Mouse (Mus musculus) gastrocnemius, postnatal 10 days (tissue): ENCODE measurements around the gene Tmed4. TPM values are rescaled to one million over a fixed set of nuclear protein-coding genes. Genes with fewer than 3 reads are reported as not detected.
"Not testable (repeated sequence)": the region's sequence is repeated elsewhere in the genome, so short reads cannot be mapped to it uniquely, and the experiment has no call there.

Experiments used
- DNase-seq: peaks from one replicate; pipeline ENCODE4 v3.0.0; 2021; ENCODE audit warnings: mixed read lengths
- total RNA-seq, 2 experiments: library from RNA; stranded (reverse); gene quantifications; 2 replicates each; pipeline ENCODE4 v1.2.3; 2021

Tmed4 gene
- total RNA-seq, 2 experiments from 2014 or later: 63.9 to 64.0 TPM

DNA sequence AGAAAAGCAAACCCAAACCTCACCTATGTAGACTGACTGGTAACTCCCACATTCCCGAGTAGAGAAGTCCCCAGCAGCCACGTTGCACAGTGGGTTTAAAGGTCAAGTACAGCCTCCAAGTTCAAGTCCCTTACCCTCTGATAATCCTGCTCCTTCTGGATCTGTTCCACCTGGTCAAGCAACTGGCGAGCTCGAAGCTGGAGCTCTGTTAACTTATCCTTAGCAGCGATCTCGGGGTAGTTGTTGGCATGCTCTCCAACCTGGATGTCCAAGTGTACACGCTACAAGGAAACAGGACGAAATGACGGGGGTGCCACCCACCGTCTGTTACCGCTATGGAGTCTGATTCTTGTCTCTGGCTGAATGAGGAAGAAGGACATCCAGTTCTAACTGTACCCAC, 1.1 kb downstream of the Tmed4 start:
- no peak for DNase-seq

DNA sequence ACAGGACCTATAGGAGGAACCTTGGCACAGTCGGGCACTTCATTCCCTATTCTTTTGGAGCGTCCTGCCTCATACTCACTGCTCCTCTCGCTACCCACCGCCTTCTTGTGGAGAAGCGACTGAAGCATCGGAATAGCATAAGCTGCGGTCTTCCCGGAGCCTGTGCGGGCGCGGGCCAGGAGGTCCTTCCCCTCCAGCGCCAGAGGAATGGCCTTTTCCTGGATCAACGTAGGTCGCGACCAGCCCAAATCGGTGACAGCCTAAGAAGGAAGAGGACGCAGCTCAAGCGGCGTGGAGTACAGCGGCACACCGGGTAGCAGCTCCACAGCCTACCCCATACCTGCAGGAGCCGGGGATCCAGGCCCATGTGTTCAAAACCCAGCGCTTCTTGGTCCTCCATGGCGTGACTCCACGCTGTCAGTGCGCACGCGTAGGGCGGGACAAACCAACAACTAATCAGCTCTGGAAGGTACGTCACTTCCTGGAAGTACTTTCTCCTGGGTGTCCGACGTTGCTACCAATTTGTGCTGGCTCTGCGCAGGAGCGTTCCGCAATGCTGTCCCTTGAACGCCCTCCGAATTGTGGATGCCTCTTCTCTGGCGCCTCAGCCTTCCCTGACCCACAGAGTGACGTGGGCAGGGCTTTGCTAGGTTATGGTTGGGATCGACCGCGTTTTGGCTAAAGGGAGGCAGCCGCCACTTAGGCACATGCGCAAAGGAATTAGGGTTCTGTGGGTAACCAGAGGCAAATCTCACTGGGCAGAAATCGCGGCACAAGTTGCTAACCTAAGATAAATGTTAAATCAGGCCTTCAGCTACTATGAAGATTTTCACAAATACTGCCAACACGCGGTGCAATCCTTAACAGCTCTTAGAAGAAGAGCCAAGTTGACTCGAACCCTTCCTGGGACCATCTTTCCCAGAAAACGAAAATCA, 7.1 kb downstream of the Tmed4 start, which contains the start of gene Ddx56:
TSS of gene Ddx56 (minus strand) at position 453 of the 935 bp plus-strand sequence.
- DNase-seq: peak; percentile 86

DNA sequence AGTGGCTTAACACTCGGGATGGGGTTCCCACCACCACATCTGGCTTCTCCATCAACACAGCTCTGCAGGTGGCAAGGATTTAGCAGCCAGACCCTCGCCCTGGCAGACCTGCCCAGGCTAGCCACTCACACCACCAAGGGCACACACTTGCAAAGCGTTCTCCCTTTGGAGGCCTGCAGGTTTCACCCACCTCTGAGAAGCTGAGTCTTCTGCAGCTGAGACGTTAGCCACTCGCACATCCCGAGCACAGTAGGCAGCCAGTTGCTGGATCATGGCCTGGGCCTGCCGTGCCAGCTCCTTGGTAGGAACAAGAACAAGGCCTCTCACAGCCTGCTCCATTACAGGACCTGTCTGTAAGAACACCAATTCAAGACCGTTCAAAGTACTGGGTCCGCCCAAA, 8.0 kb downstream of the Tmed4 start:
- no peak for DNase-seq

DNA sequence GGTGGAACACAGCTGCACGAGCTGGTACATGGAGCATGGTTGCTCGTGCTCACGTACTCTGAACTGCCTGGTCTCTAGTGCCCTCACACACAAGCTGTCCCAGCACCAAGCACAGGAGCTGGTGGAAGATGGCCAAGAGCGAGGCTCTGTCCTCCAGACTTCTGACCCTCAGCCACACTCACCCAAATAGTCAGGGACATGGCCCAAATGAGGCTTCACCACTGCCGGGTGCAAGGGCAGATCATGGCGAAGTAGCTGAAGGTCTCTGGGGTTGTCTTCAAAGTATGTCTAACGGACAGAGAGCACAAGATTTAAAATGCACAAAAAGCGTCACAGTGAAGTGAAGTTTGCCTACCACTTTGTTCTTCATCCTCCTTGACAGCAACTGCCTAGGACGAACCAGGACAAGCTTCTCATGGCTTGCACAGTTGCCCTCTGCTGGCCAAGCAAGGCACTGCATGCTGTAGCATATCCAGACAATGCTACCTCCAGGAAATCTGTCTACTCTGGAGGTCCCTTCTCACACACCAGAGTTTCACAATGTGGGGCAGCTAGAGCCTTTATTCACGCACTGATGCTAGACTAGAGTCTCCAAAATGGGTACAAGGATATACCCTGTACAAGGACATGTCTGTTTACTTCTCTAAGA, 13.1 kb downstream of the Tmed4 start:
- peak; percentile 82 for DNase-seq

DNA sequence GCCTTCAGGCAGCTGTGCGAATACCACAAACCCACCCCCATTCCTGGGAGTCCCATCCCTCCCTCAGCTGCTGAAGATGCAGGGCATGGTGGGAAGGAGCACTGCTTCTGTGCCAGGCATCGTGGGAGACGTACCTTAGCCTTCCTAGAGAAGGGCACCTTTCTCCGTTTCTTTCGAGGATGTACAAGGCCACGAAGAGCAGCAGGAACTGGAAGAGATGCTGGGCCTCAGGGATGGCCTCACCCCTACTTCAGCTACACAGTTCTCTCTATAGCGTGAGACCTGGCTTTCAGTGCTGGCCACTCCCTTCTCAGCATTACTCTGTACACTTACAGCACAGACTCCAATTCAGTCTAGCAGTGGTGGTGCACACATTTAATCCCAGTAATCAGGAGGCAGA, 15.3 kb downstream of the Tmed4 start:
- no peak for DNase-seq

DNA sequence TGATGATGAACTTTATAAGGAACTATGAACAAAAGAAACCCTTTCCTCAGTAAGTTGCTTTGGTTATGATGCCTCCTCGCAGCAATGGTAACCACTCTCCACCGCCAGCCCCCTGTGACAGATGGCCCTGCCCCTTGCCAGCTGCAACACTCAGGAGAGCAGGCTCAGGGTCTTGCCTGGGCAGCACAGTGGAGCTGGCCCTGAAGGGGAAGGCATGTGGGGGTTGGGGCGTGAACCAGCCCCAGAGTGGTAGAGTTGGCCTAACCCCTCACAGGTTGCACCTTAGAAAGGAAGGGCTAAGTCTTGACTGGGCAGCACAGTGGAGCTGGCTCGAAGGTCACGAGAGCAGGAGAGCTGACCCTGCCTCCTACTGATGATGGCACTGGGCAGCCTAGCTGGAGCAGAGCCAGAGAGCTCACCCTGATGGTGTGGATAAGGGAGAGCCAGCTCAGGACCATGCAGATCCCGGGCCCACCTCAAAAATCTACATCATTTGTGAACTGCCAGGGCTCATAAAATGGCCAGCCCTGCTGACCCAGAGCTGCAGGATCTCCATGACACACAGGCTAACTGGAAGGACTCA, 18.1 kb downstream of the Tmed4 start:
- no peak for DNase-seq

DNA sequence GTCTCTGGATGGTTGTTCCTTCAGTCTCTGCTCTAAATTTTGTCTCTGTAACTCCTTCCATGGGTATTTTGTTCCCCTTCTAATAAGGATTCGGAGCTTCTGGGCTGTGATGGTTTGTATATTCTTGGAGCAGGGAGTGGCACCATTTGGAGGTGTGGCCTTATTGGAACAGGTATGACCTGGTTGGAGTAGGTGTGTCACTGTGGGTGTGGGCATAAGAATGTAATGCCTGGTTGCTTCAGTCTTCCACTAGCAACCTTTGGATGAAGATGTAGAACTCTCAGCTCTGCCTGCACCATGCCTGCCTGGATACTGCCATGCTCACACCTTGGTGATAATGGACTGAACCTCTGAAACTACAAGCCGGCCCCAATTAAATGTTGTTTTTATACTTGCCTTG, 20.1 kb downstream of the Tmed4 start:
- DNase-seq: not testable (repeated sequence)

DNA sequence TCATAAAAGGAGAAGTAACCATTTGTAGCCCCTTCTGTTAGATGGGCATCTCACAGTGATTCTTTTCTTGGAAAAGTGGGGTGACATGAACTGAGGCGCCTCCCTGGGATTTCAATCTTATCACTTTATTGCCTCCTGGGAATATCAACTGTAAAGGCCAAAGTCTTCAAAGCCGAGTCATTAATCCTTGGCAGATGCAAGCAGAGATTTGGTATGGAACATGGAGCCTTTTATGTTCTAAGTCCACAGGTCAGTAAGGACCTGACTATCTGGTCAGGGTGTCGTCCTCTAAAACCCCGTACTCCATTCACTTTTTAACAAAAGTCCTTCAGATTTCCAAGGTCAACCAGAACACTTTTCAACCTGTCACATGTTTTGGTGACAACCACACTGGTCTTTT, 21.8 kb downstream of the Tmed4 start:
- no peak for DNase-seq

DNA sequence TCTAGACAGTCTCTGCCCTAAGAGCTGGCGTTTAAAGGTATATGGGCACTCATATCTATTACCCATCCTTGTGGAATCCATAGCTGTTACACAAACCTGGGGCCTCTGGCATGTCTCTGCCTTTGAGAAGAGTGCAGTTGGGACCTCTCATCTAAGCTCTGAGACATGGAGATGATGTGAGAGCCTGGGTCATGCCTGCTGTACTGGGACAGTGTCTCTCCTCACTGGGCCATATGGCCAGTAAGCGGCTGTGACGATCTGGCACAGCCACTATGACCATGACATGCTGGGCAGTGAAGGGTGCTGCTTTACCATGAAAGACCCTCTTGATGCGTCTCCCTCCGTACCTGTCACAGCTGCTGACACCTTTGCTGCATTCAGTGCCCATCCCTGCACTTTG, 22.4 kb downstream of the Tmed4 start:
- no peak for DNase-seq

DNA sequence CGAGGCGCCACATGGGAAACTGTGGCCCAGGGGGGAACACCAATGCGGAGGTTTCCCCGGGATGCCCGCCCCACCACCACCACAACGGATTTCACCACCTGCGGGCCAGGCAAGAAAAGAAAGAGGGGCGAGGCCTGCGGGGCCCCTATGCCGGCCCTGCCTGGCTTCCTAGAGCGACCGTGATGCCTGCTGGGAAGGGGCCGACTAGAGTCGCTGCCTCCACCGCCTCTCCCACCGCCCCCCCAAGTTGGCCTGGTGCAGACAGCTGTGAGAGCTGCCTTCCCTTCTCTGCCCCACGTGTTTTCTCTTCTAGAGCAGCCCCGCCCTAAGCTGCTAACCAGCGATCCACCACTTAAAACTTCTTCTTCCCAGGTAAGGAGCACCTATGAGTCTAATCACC, 30.0 kb downstream of the Tmed4 start:
- DNase-seq: no peak

DNA sequence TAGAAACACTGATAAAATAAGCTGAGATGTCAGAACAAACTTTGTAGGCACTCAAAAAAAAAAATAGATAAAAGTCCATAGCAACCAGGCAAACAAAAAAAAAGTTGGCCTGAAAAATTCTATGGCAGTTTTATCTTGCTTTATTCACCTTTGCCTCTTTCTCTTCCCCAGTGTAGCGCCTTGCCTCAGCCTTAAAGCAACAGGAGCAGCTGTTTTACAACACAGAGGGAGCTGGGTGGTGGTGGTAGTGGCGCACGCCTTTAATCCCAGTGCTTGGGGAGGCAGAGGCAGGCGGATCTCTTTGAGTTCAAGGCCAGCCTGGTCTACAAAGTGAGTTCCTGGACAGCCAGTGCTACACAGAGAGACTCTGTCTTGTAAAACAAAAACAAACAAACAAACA, 41.6 kb downstream of the Tmed4 start:
- DNase-seq: no peak

DNA sequence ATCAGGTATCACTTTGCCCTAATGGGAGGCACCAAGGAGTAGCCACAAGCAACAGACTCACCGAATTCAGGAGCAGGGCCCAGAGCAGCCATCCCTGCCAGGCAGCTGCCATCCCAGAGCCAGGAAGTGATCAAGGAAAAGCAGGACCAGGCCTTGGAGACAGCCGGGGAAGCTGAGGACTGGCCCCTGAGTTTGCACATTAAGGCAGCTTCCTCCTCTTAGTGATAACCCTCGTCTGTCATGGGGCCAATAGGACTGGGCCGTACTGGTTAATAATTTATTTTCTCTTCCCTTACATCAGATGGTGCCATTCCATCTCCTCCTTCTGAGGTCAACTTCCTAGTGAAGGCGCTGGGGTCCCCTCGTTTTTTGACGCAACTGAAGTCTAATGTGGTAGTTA, 44.7 kb downstream of the Tmed4 start, which contains the start of gene Npc1l1:
TSS of gene Npc1l1 (minus strand) at position 132 of the 400 bp plus-strand sequence.
- DNase-seq: no peak

DNA sequence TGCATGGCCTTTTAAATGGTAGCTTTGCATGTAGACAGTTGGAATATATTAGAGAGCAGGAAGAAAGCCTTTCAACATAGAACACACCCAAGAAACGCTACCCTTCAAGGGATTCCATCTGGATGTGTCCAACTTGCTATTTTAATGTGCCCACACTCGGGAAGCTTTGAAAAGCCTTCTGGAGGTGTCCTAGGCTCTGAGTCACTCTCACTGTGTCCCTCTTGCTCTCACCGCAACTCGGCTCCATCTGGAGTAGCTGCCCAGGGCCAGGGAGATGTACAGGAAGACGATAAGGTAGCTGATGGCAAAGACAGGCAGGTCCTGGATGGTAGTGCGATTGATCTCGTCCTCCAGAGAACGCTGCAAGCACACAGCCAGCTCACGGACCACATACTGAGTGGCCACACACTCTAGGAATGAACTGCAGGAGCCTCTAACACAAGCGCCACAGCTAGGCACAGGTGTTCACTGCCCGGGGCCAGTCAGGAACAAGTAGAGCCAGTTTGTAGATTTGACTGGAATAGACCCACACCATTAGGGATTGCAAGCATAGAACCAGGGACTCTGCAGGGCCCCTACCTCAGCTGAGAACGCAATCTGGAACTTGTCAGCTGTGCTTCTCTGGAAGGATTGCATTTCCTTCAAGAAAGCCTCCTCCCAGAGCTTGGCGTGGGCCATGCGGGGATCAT, 50.0 kb downstream of the Tmed4 start:
- DNase-seq: no peak

DNA sequence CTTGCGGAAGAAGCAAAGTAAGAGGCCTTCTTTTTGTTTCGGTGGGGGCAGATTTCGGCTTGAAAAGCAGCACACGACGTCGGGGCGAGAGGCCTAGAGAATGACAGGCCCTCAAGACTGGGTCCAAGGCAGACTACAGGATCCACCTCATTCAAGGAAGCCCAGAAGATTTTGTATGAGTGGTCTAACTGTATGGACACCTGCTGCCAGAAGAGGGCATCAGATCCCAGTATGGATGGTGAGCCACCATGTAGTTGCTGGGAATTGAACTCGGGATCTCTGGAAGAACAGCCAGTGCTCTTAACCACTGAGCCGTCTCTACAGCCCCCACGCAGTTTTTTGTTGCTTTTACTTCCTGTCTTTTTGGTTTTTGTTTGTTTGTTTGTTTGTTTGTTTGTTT, 52.5 kb downstream of the Tmed4 start:
- DNase-seq: no peak

Other genes with a start within 250 kb of the Tmed4 start
- 100 to 1,000 TPM; 188 to 190 TPM for gene Camk2b, start 208.5 kb downstream of the Tmed4 start, total RNA-seq
- gene A730071L15Rik, start 74.8 kb downstream of the Tmed4 start, total RNA-seq: not detected
- 10 to 100 TPM; 57.6 to 59.3 TPM for gene Nudcd3, start 74.5 kb downstream of the Tmed4 start, total RNA-seq
- gene Npc1l1, start 44.7 kb downstream of the Tmed4 start, total RNA-seq: under 1 TPM; 0.05 to 0.18 TPM
- gene Ddx56, start 7.1 kb downstream of the Tmed4 start, total RNA-seq: 10 to 100 TPM; 28.6 to 29.5 TPM
- 100 to 1,000 TPM; 437 to 480 TPM for gene Ogdh, start 16.8 kb upstream of the Tmed4 start, total RNA-seq
- 10 to 100 TPM; 31.8 to 34.3 TPM for gene Zmiz2, start 114.2 kb upstream of the Tmed4 start, total RNA-seq
- gene Ppia, start 140.6 kb upstream of the Tmed4 start, total RNA-seq: 100 to 1,000 TPM; 765 to 781 TPM
- gene H2afv, start 169.6 kb upstream of the Tmed4 start, total RNA-seq: 10 to 100 TPM; 66.2 to 67.3 TPM
- 10 to 100 TPM; 55.6 to 58.4 TPM for gene Purb, start 201.0 kb upstream of the Tmed4 start, total RNA-seq
- 1 to 10 TPM; 1.6 to 2.5 TPM for gene Myo1g, start 246.1 kb upstream of the Tmed4 start, total RNA-seq